Mouse (Mus musculus) heart, embryonic 11.5 days (tissue): ENCODE data around the gene Fam69b. TPM values are rescaled to one million over a fixed set of nuclear protein-coding genes. Genes with fewer than 3 reads are reported as not detected.

Experiments
- ATAC-seq: fragments of 200-750 bp; cut with Nextera tagmentation; replicated peaks from 2 replicates; pipeline ENCODE4 v1.8.0; 2017; ENCODE audit warnings: moderate library complexity; ENCODE audit not compliant: insufficient number of reproducible peaks, low FRiP score, low TSS enrichment
- H3K27ac ChIP-seq: fragments of 300-500 bp; sonication (generic); 2 replicates; pipeline ENCODE4 v1.5.1; 2014; ENCODE audit warnings: mild to moderate bottlenecking, low read depth, low read length
- H3K27me3 ChIP-seq: fragments of 300-500 bp; sonication (generic); 2 replicates; pipeline ENCODE4 v1.6.1; 2014; ENCODE audit warnings: mild to moderate bottlenecking, low read length, mixed read lengths; ENCODE audit not compliant: control insufficient read depth, insufficient read depth
- H3K36me3 ChIP-seq: fragments of 300-500 bp; sonication (generic); 2 replicates; pipeline ENCODE4 v1.6.1; 2014; ENCODE audit warnings: mild to moderate bottlenecking, low read length, moderate library complexity, mixed read lengths; ENCODE audit not compliant: control insufficient read depth, insufficient read depth
- H3K4me1 ChIP-seq: fragments of 300-500 bp; sonication (generic); 2 replicates; pipeline ENCODE4 v1.6.1; 2014; ENCODE audit warnings: low read length; ENCODE audit not compliant: control insufficient read depth, insufficient read depth
- H3K4me2 ChIP-seq: fragments of 300-500 bp; sonication (generic); 2 replicates; pipeline ENCODE4 v1.6.1; 2014; ENCODE audit warnings: mild to moderate bottlenecking, moderate library complexity
- H3K4me3 ChIP-seq: fragments of 300-500 bp; sonication (generic); 2 replicates; pipeline ENCODE4 v1.5.1; 2014; ENCODE audit warnings: low read depth, low read length
- H3K9ac ChIP-seq: fragments of 300-500 bp; sonication (generic); 2 replicates; pipeline ENCODE4 v1.6.1; 2014; ENCODE audit warnings: mild to moderate bottlenecking, low read depth, low read length, moderate library complexity
- H3K9me3 ChIP-seq: fragments of 300-500 bp; sonication (generic); replicated peaks from 2 replicates; pipeline ENCODE4 v1.6.1; 2016; ENCODE audit warnings: low read length; ENCODE audit not compliant: control insufficient read depth
- WGBS: fragments of 180-500 bp; shearing (Covaris S2); extraction: QIAGEN DNeasy Blood & Tissue Kit; methylation state at CpG from one replicate; pipeline ENCODE4 v1.1.7; 2014; ENCODE audit not compliant: insufficient replicate concordance; 5-methylcytosine and 5-hydroxymethylcytosine counted together
- polyA plus RNA-seq: library from polyadenylated mRNA; unstranded; fragments of >200 nt; fragmentation: Nextera tagmentation; extraction: Ambion mirVana; gene quantifications from 2 replicates; pipeline ENCODE4 v1.2.1, GENCODE M21; 2014

The Fam69b gene
- polyA plus RNA-seq, 1 experiment from 2014 or later = 14.9 TPM

- no peak overlapping the region for H3K4me2 ChIP-seq
- no peak overlapping the region for H3K9ac ChIP-seq
- H3K27ac ChIP-seq = no peak overlapping the region
- H3K36me3 ChIP-seq = no peaks in the 10 kb centered on the region
- H3K9me3 ChIP-seq = no peaks in the 10 kb centered on the region
- no peak for ATAC-seq
- H3K27me3 ChIP-seq = no peaks in the 10 kb centered on the region
- 45% methylated on average over 2 of the region's 2 CpGs for WGBS
- H3K4me3 ChIP-seq = no peak overlapping the region
- peaks cover 2% of the 10 kb centered on the region for H3K4me1 ChIP-seq
Measured at GRCm38 (mm10) chr2:26643942-26644341, 15.7 kb downstream of the Fam69b start.

GRCm38 (mm10) chr2:26646643-26647293 is 18.5 kb downstream of the Fam69b start:
- WGBS = 24% methylated on average over 3 of the region's 3 CpGs
- no peak overlapping the region for H3K4me3 ChIP-seq

GRCm38 (mm10) chr2:26654687-26655086 is 26.4 kb downstream of the Fam69b start:
- no peak for ATAC-seq
- 53% methylated on average over 1 of the region's 1 CpGs for WGBS
- H3K4me1 ChIP-seq = no peaks in the 10 kb centered on the region
- H3K36me3 ChIP-seq = no peaks in the 10 kb centered on the region
- H3K4me2 ChIP-seq = no peak overlapping the region
- no peak overlapping the region for H3K27ac ChIP-seq
- H3K27me3 ChIP-seq = no peaks in the 10 kb centered on the region
- H3K9me3 ChIP-seq = no peaks in the 10 kb centered on the region
- H3K4me3 ChIP-seq = no peak overlapping the region
- no peak overlapping the region for H3K9ac ChIP-seq

More at GRCm38 (mm10) chr2:26646643-26647293, 18.5 kb downstream of the Fam69b start:
- H3K36me3 ChIP-seq = no peaks in the 10 kb centered on the region
- H3K27me3 ChIP-seq = no peaks in the 10 kb centered on the region
- no peak overlapping the region for H3K9ac ChIP-seq
- H3K27ac ChIP-seq = no peak overlapping the region
- H3K4me1 ChIP-seq = no peaks in the 10 kb centered on the region
- no peaks in the 10 kb centered on the region for H3K9me3 ChIP-seq
- no peak overlapping the region for H3K4me2 ChIP-seq
- ATAC-seq = peak; percentile 88

GRCm38 (mm10) chr2:26657426-26657825 is 29.2 kb downstream of the Fam69b start:
- Histone ChIP-seq H3K4me1 (0 out of 2 replicates have a peak, but pooled peaks cover 2% of the 10 kb centered on the region), H3K9ac (no peak overlapping the region), H3K36me3 (no peaks in the 10 kb centered on the region), H3K27ac (no peak overlapping the region), H3K27me3 (no peaks in the 10 kb centered on the region), H3K4me3 (no peak overlapping the region), H3K9me3 (no peaks in the 10 kb centered on the region), H3K4me2 (no peak overlapping the region)
- WGBS = 77% methylated on average over 2 of the region's 2 CpGs
- ATAC-seq = no peak

- no peak overlapping the region for H3K27ac ChIP-seq
- H3K27me3 ChIP-seq = no peaks in the 10 kb centered on the region
- H3K4me1 ChIP-seq = 0 out of 2 replicates have a peak, but pooled peaks cover 2% of the 10 kb centered on the region
- WGBS = 3% methylated on average over 14 of the region's 20 CpGs
- H3K9ac ChIP-seq = no peak overlapping the region
- peak overlapping the region; percentile 36 for H3K4me3 ChIP-seq
- no peaks in the 10 kb centered on the region for H3K9me3 ChIP-seq
- peak overlapping the region; percentile 75 for H3K4me2 ChIP-seq
- peak; percentile 63; the same call in 1 of the 2 replicates for ATAC-seq
- H3K36me3 ChIP-seq = no peaks in the 10 kb centered on the region
Measured at GRCm38 (mm10) chr2:26661143-26661752, 33.0 kb downstream of the Fam69b start.

- Histone ChIP-seq H3K4me3 (peak overlapping the region; percentile 36), H3K9ac (no peak overlapping the region), H3K4me1 (0 out of 2 replicates have a peak, but pooled peaks cover 2% of the 10 kb centered on the region), H3K27ac (no peak overlapping the region), H3K9me3 (no peaks in the 10 kb centered on the region), H3K27me3 (no peaks in the 10 kb centered on the region), H3K4me2 (peak overlapping the region; percentile 75), H3K36me3 (no peaks in the 10 kb centered on the region)
- WGBS = 43% methylated on average over 29 of the region's 29 CpGs
- ATAC-seq = no peak; the same call in 1 of the 2 replicates
Measured at GRCm38 (mm10) chr2:26661768-26662508, 33.7 kb downstream of the Fam69b start.

- Histone ChIP-seq H3K9ac (no peak overlapping the region), H3K36me3 (no peaks in the 10 kb centered on the region), H3K4me1 (0 out of 2 replicates have a peak, but pooled peaks cover 2% of the 10 kb centered on the region), H3K27me3 (no peaks in the 10 kb centered on the region), H3K9me3 (no peaks in the 10 kb centered on the region), H3K4me3 (no peak overlapping the region), H3K4me2 (no peak overlapping the region), H3K27ac (no peak overlapping the region)
- 73% methylated on average over 13 of the region's 13 CpGs for WGBS
- ATAC-seq = no peak
Measured at GRCm38 (mm10) chr2:26662509-26662882, 34.2 kb downstream of the Fam69b start.

GRCm38 (mm10) chr2:26663112-26663511 is 34.9 kb downstream of the Fam69b start:
- H3K4me3 ChIP-seq = no peak overlapping the region
- no peak overlapping the region for H3K9ac ChIP-seq
- no peak overlapping the region for H3K27ac ChIP-seq
- WGBS = 40% methylated on average over 10 of the region's 10 CpGs
- no peak overlapping the region for H3K4me2 ChIP-seq
- H3K27me3 ChIP-seq = no peaks in the 10 kb centered on the region
- no peaks in the 10 kb centered on the region for H3K36me3 ChIP-seq
- no peaks in the 10 kb centered on the region for H3K9me3 ChIP-seq
- no peak for ATAC-seq
- H3K4me1 ChIP-seq = 0 out of 2 replicates have a peak, but pooled peaks cover 2% of the 10 kb centered on the region
